Mouse (Mus musculus) liver, adult 2 months (tissue): ENCODE results near the gene Crtac1.

Source experiments
- CTCF ChIP-seq: fragments of 200-500 bp; IDR thresholded peaks from 2 replicates; pipeline ENCODE4 v1.5.1; 2011; ENCODE audit warnings: low read depth, low read length, control low read depth
- POLR2A ChIP-seq: fragments of 200-500 bp; IDR thresholded peaks from 2 replicates; pipeline ENCODE4 v1.6.1; 2011; ENCODE audit warnings: low read length, control low read depth; ENCODE audit not compliant: insufficient read depth; ENCODE audit errors: extremely low read depth

DNA sequence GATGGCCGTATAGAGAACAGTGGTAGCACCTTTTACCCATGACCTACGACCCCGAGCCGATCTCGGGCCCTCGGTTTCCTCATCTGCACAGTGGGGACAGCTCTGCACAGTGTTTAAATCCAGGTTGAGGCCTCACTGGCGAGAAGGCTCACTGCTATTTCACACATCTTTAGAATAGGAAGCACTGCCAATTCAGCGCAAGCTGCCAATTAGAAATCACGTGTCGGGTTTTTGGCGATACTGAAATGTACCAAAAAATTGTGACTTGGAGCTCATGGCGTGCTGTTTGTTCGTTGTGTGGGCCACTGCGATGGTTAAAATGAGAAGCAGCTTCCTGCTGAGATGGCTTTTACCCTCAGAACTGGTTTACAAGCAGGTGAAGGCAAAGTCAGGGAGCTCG, 27.2 kb downstream of the Crtac1 start:
- no peak for TF ChIP-seq CTCF
- TF ChIP-seq POLR2A, result no peak
